Mouse (Mus musculus): ENCODE results near the gene Pld5.

The Pld5 gene

DNA sequence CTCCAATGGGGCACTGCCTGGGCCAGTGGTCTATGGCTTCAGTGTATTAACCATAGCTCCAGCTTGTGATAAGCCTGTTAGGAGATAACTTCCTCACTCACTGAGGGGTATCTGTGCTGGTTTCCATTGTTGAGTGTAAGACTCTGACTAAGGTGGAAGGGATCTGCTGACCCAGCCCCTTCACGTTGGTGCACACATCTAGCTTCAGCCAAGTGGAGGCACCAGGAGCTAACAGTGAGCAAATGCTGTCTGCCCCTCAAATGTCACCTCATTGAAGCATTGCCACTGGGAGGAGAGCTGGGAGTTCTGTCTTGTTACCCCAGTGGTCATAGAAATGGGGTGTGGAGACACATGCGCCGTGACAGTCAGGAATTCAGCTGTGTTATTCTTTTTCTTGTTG lies 336.4 kb downstream of the Pld5 start:
- DNase-seq, result no peak

GRCm38 (mm10) chr1:175936282-175936737 lies 338.8 kb downstream of the Pld5 start:
- DNase-seq, result peak; percentile 79

DNA sequence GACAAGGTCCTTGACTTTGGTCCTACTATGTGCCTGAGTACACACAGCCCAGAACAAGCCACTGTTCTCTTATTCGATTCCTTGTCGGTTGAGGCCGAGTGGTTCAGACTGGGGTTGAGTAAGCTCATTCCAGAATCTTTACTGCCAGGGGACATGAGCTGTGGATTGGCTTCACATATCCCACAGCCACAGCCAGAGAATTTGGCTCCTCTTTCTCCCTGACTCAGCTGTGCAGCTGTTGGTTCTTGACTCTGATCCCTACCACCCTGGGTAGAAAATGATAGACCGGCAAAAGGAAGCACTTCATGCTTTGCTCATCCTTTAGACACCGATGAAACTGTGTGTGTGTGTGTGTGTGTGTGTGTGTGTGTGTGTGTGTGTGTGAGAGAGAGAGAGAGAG lies 343.7 kb downstream of the Pld5 start:
- DNase-seq, result no peak

DNA sequence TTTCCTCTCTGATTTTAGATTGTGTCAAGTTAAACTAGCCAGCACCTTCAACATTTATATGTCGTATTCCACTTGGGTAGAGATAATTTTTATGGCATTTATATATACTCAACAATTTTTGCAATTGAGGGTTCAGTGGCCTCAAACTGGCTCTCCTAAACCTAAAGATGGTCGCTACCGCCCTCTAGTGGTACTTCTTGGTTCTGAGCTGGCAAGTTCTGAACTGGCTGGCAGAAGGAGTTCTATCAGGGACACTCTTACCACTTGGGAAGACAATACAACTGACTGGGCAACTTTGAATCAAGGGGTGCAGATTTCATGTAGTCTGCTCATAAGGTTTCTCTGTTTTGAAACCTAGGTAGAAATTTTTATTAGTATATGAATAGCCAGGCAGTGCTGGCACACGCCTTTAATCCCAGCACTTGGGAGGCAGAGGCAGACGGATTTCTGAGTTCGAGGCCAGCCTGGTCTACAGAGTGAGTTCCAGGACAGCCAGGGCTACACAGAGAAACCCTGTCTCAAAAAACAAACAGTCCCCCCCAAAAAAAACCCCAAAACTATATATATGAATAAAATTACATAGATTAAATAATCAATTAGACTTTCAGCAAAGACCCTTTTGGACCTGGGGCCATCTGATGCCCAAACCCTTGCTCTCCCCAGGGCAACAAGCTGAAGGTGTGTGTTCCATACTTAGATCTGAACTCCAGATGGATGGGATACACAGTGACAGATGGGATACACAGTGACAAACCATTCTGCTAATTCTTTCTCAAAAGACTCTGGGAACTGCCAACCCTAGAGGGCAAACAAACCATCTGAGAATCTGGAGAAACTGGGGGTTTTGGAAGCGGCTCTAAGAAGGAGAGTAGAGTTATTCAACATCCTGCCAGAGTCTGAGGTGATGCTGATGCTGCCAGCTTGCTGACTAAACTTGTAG lies 351.0 kb downstream of the Pld5 start:
- DNase-seq, result peak; percentile 85

DNA sequence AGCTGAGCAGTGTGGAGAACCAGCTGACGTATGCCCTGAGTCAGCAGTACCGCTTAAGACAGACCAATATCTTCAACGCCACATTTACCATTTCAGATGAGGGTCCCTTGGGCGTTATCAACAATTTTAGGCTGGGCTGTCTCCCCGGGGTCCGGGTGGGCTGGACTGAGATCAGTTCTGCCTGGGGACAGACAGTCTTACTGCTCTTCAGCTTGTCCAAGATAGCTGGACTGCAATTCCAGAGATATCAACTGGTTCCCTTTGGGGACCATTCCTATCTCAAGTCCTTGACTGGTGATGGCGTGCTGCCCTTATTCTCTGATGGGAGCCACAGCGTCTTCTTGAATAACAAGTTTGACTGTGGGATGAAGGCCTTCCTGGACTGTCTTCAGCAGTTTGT lies 354.0 kb downstream of the Pld5 start:
- no peak for DNase-seq

DNA sequence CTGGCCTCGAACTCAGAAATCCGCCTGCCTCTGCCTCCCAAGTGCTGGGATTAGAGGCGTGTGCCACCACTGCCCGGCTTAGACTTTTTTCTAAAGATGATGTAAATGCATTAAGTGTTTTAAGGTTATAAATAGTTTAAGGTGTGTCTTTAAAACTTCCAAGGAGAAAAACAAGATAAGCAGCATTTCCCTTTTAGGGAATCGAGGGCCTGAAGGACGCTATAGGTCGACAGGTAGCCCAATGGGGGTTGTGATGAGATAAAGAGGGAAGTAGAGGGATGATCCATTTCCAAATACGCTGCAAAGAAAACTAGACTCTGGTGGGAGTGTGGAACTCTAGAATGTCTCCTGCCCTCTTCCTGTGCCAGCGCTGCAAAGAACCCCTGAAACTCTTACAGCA lies 355.1 kb downstream of the Pld5 start, which contains the start of gene Gm38100:
TSS of gene Gm38100 (plus strand) at position 301 of the 400 bp plus-strand sequence.
- DNase-seq, result no peak

DNA sequence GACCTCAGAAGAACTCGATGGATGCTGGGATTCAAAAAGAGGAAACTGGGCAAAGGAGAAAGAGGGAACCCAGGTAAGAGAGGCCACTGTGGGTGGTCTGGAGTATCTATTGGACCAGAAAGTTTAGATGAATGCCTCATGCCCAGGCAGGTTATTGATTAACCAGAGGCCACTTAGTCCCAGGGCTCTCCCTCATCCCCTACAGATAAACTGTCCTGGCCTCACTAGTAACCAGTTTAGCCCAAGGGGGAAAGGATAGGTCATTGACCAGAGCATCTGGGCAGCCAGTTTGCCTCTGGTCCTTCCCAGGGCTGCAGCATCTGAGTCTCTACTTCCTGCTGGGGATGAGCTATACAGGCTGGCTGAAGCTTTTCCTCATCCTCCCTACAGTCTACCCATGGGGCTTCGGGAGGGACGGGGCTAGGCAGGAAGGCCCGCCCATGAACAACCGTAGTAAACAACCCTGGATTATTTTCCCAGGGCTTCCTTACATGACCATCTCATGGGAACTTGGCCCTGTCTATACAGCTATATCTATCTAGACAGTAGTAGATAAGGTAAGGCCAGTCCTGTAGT lies 361.3 kb downstream of the Pld5 start:
- DNase-seq, result no peak
